Mouse (Mus musculus) urinary bladder, postnatal 14 days (tissue): ENCODE data around the gene Rasgrf1.

ENCODE experiments used
- DNase-seq: peaks from one replicate; pipeline ENCODE4 v3.0.0; 2021; ENCODE audit warnings: low spot score

The Rasgrf1 gene

GRCm38 (mm10) chr9:89968836-89969450, 59.2 kb downstream of the Rasgrf1 start:
- no peak for DNase-seq

DNA sequence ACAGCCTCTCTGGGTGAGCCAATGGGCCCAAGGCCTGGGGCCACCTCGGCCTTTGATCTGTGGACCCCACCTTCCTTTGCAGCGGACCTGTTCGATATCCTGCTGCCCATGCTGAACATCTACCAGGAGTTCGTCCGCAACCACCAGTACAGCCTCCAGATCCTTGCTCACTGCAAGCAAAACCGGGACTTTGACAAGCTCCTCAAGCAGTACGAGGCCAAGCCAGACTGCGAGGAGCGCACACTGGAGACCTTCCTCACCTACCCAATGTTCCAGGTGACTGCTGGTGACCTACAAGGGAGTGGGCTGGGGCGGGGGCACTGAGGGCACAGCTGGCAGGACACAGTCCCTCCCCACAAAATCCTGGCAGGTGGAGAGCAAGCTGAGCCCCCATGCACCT, 60.6 kb downstream of the Rasgrf1 start:
- no peak for DNase-seq

DNA sequence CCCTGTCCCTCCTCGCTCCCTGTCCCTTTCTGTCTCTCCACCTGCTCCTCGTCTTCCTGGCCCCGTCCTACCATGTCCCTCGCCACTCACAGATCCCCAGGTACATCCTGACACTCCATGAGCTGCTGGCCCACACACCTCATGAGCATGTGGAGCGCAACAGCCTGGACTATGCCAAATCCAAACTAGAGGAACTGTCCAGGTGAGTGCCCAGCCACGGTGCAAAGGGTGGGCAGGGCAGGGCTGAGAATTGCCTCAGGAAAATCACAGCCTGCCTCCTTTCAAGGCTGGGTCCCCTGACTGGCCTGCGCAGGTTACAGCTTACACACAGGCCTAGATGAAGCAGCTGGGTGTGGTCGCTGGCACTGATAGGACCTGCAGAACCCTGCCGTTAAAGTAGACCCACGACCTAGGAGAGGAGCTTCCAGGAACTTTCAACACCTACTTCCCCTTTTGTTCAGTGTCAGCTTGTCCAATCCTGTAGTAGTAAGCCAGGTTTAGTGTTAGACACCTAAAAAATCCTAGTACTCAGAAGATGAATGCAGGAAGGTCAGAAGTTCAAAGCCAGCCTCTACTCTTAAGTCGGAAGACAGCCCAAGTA, 61.3 kb downstream of the Rasgrf1 start:
- no peak for DNase-seq

DNA sequence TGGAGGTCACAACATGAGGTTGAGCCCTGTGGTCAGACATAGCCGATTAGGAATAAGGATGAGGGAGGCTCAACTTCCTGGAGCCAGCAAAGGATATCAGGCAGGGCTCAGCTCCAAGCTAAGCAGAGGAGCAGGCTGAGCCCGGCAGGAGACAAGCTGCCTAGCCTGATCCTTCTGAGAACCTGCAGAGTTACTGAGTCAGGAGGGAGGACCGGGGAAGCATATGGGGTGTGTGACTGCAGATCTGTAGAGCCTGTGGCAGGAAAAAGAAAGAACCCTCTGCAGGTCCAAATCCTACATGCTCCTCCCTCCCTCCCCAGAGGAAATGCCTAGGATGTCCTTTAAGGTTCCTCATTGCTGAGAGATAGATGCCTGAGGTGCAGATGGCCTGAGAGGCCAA, 62.6 kb downstream of the Rasgrf1 start:
- no peak for DNase-seq

DNA sequence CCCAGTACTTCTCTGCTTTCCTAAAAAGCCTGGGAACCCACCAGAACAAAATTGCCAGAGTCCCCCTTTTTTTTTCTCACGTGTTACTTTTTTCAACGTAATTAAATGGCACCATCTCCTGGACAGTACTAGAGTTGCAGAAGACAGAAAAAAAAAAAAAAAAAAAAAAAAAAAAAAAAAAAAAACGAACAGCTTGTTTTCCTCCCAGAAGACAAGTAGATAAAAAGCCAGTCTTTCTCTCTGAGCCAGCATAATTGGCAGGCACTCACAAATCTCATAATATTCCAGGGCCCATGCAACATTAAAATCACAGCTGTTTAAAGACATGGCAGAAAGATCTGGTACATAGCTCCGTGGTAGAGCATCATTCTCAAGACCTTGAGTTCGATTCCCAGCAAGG, 64.1 kb downstream of the Rasgrf1 start:
- DNase-seq, result no peak

DNA sequence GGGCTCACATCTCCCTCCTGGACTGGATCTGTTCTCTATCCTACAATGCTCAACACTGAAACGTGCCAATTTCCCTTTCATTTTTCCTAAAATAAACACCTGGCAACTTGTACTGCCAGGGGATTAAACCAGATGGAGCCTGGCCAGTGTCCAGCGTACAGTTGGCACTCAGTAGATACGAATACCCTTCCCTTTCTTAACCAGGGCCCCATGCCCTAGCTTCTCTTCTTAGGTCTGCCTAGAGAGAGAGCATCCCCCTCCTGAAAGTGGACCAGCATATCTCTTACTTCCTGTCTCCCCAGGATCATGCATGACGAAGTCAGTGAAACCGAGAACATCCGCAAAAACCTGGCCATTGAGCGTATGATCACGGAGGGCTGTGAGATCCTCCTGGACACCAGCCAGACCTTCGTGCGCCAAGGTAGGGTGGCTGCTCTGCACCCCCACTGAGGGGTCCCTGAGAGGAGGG, 64.8 kb downstream of the Rasgrf1 start:
- DNase-seq, result no peak

- DNase-seq, result no peak
Observed at GRCm38 (mm10) chr9:89976366-89976940, 66.7 kb downstream of the Rasgrf1 start.

DNA sequence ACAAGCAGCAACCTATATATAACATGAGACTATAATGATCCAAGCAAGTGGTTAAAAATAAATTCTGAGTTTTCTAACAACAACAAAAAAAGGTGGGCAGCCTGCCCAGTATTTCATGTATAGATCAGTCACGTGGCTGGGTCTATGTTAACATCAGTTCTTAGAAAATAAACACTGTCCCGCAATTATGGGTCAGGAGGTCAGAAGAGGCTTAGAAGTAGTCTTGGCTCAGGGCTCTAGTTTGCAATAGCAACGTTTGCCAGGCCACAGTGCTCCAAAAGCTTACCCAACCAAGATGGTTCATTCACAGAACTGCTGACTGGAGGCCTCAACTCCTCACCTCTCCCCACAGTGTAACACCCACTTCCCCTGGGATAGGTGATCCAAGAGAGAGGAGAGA, 69.5 kb downstream of the Rasgrf1 start:
- DNase-seq, result no peak

- no peak for DNase-seq
Observed at GRCm38 (mm10) chr9:89982256-89982655, 72.5 kb downstream of the Rasgrf1 start.

- DNase-seq, result no peak
Observed at GRCm38 (mm10) chr9:89988053-89988452, 78.3 kb downstream of the Rasgrf1 start.

- no peak for DNase-seq
Observed at GRCm38 (mm10) chr9:89988811-89989528, 79.3 kb downstream of the Rasgrf1 start.

GRCm38 (mm10) chr9:90006432-90006831, 96.7 kb downstream of the Rasgrf1 start:
- no peak for DNase-seq

DNA sequence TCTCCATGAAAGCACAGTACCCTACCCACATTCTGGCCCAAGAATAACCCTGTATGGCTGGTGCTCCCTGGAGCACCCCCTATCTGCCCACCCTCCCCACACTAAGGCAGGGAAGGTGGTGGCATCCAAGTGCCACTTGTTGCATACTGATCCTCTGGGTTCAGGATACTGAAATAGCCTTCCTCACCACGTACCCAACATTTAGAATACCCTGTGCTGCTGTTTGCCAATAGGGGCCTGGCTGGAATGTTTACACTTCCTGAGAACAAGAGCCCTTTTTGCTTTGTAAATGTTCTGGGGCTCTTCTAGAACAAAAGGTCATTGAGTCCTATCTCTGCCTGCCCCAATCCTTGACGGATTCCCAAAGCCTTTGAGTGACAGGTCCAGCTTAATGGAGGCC, 97.4 kb downstream of the Rasgrf1 start:
- DNase-seq, result no peak

- no peak for DNase-seq
Observed at GRCm38 (mm10) chr9:90008138-90008537, 98.4 kb downstream of the Rasgrf1 start.

DNA sequence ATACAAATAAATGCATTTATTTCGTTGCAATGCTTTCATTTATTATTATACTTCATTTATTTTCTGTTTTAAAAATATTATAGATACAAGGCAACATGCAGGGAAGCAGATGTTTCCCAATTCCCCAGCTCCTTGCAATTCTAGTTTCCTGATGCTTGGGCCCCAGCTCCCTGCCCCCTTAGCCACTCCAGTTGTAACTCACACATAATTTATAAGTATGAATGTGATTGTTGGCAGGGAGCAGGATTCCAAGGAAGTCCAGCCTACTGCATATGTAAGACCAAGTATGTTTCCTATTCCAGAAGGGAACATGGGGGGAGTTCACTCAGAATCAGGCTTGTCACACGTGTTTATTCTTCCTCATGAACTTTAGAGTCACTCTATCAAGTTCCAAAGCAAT, 102.1 kb downstream of the Rasgrf1 start:
- DNase-seq, result no peak

DNA sequence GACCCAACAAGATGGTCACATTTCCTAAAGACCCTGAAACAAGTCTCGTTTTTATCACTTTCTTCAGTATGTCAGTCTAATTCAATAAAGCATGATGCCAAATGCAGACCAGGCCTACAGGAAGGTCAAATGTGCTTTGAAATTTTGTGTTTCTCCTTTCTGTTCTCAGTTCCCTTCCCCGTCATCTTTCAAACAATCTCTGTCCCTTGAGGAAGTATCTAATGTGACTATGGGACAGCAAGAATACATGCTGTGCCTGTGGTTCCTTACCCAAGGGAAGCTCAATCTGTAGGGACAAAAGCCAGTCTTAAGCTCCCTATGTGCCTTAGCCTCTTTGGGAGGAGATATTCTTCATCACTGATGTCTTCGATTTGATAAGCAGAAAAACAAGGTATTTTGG, 104.9 kb downstream of the Rasgrf1 start:
- DNase-seq, result no peak

DNA sequence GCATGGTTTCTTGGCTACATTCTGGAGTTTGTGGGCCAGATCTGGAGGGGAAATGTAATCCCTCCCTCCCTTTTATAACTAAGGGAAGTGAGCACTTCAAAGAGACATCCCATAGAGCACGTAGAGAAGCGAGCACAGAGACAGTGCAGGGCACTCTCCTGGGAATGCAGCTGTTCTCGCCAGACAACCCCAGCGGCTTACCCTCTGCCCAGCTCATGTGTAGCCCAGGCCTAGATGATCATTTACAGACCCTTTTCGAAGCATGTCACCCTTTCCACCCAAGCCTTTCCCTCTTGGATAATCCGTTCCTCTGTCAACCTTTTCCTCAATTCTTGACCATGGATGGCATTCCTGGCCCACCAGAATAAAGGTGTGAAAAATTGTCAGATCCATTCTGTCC, 106.5 kb downstream of the Rasgrf1 start:
- no peak for DNase-seq

GRCm38 (mm10) chr9:90020866-90021265, 111.2 kb downstream of the Rasgrf1 start:
- DNase-seq, result no peak

DNA sequence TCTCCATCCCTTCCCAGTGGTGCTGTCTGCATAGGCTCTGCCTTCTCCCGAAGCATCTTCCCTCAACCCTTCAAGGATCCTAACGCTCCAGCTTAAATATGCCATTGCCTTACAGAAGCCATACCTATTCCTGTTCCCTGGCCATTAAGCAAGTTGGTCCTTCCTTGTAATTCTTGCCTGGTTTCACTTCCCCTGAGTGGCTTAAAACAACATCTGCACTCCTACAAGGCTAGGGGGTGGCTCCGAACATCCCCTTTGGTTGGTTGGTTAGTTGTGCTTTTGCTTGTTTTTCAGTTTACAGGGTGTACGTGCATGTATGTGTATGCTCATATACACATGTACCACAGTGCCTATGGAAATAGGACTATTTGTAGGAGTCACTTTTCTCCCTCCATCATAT, 111.7 kb downstream of the Rasgrf1 start:
- no peak for DNase-seq

GRCm38 (mm10) chr9:90027709-90028108, 118.0 kb downstream of the Rasgrf1 start:
- DNase-seq, result no peak

GRCm38 (mm10) chr9:90033922-90034321, 124.2 kb downstream of the Rasgrf1 start:
- DNase-seq, result no peak

- DNase-seq, result no peak
Observed at GRCm38 (mm10) chr9:90035168-90035567, 125.5 kb downstream of the Rasgrf1 start.

DNA sequence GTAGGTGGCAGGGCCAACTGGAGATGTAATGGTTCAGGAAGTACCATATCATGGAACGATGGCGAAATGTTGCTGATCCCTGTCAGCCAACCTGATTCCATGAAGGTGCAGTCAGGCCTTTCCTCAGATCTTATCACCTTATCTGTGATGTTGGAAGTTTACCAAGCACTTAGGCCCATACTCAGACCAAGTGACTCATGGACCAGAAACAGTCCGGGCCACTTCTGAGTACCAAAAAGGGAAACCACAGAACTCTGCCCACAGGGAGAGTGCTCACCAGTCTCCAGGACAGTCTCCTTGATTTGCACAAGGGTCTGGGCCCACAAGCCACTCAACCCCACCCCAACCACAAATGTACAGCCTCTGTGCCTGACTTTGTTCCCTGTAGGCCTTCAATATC, 126.1 kb downstream of the Rasgrf1 start:
- peak; percentile 9 for DNase-seq
